8 mouse cellular contexts compared by ENCODE assay signal in the genomic region with DNA sequence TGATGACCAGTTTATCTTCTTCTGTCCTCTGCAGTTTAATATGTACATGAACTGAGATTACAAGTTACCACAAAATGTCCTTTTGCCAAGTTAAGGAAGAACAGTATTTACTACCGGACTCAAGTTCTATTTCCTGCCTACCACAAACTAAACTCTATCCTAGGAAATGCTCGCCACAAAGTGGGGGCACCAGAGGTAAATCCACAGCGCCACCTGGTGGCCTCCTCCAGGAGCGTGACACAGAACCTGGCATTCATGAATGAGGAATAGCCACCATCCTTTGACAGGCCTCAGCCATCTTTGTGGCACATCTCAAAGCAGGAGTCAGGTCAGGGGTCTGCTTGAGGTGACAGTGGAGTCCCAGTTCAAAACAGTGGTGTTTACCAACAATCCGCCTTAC. TPM values are rescaled to one million over a fixed set of nuclear protein-coding genes. Genes with fewer than 3 reads are reported as not detected.
DNase-seq lines count a peak whose midpoint lies in the region; ATAC-seq and TF ChIP-seq lines count a peak whose summit lies in the region.

No protein-coding gene starts in this region.

- H3K27me3 ChIP-seq in MEL (ENCODE audit: control insufficient read depth in 1 of 2, insufficient read depth in 2 of 2, low read length in 2 of 2), result no peaks in the 10 kb centered on the region
- no peaks in the 10 kb centered on the region for H3K27me3 ChIP-seq in heart, postnatal 0 days (ENCODE audit: control insufficient read depth, insufficient read depth, low read length)
- no peaks in the 10 kb centered on the region for H3K27me3 ChIP-seq in lung, postnatal 0 days (replicated peaks; ENCODE audit: insufficient read depth, low read length)

- peak; percentile 80 for DNase-seq in MEL (ENCODE audit: low read depth, low spot score)
- DNase-seq in brain, embryonic 18.5 days (ENCODE audit: low read depth, low spot score), result peak; percentile 22
- peak; percentile 18 for DNase-seq in fibroblast of lung, adult 2 months (ENCODE audit: low read depth)
- peak; percentile 82 for DNase-seq in heart, postnatal 0 days (ENCODE audit: low spot score)
- peak; percentile 33 to 75 for DNase-seq in layer of hippocampus, adult 18-20 months (ENCODE audit: low spot score in 2 of 2)
- DNase-seq in lung, postnatal 0 days (ENCODE audit: low spot score), result peak; percentile 76
- peak; percentile 93 for DNase-seq in retina, embryonic 14.5 days (ENCODE audit: low spot score)
- DNase-seq in thymus, postnatal 36 days, result peak; percentile 63 to 70

- H3K27ac ChIP-seq in MEL (ENCODE audit: control insufficient read depth, low read depth, low read length), result no peak overlapping the region
- no peak overlapping the region for H3K27ac ChIP-seq in heart, postnatal 0 days (ENCODE audit: low read depth)
- H3K27ac ChIP-seq in lung, postnatal 0 days (ENCODE audit: low read length), result no peak overlapping the region

- no peak for TF ChIP-seq EP300 in MEL (IDR thresholded peaks at IDR 0.05; ENCODE audit: low read depth in 1 of 2, low read length in 2 of 2)
- TF ChIP-seq EP300 in heart, postnatal 0 days (IDR thresholded peaks at IDR 0.05; ENCODE audit: low read depth), result no peak
- TF ChIP-seq EP300 in lung, postnatal 0 days (IDR thresholded peaks at IDR 0.05), result no peak

- no peaks in the 10 kb centered on the region for H3K9me3 ChIP-seq in MEL (replicated peaks; ENCODE audit: insufficient read depth, low read length)
- no peaks in the 10 kb centered on the region for H3K9me3 ChIP-seq in heart, postnatal 0 days (replicated peaks; ENCODE audit: control insufficient read depth, low read length)
- H3K9me3 ChIP-seq in lung, postnatal 0 days (ENCODE audit: low read length), result no peaks in the 10 kb centered on the region

- no peak overlapping the region for H3K9ac ChIP-seq in MEL (ENCODE audit: control insufficient read depth, low read depth, low read length, poor library complexity, severe bottlenecking)
- H3K9ac ChIP-seq in heart, postnatal 0 days (replicated peaks; ENCODE audit: low read depth, low read length), result no peak overlapping the region
- H3K9ac ChIP-seq in lung, postnatal 0 days (replicated peaks; ENCODE audit: low read depth), result no peak overlapping the region

- H3K4me3 ChIP-seq in MEL (ENCODE audit: control insufficient read depth in 1 of 2, insufficient read depth in 1 of 2, low read depth in 2 of 2, low read length in 2 of 2), result no peak overlapping the region
- H3K4me3 ChIP-seq in heart, postnatal 0 days (ENCODE audit: low read depth, low read length), result no peak overlapping the region
- H3K4me3 ChIP-seq in lung, postnatal 0 days (ENCODE audit: low read depth, low read length), result no peak overlapping the region

- TF ChIP-seq CTCF in MEL (IDR thresholded peaks at IDR 0.05 in 2 of 3, conservative IDR thresholded peaks at IDR 0.05 in 1 of 3; ENCODE audit: control insufficient read depth in 1 of 3, insufficient read depth in 1 of 3, low read depth in 2 of 3, low read length in 3 of 3, poor library complexity in 1 of 3, severe bottlenecking in 1 of 3), result peak; percentile 88 to 92 (median 89)
- TF ChIP-seq CTCF in heart, postnatal 0 days (IDR thresholded peaks at IDR 0.05; ENCODE audit: low read depth), result peak; percentile 93
- TF ChIP-seq CTCF in lung, postnatal 0 days (IDR thresholded peaks at IDR 0.05), result peak; percentile 95

- peak; percentile 77 for TF ChIP-seq RAD21 in MEL (IDR thresholded peaks at IDR 0.05; ENCODE audit: low read depth, low read length)

- 15% methylated on average over 5 of the region's 5 CpGs for WGBS in heart, postnatal 0 days
- 15% methylated on average over 5 of the region's 5 CpGs for WGBS in lung, postnatal 0 days

- no peak overlapping the region for H3K4me2 ChIP-seq in heart, postnatal 0 days (ENCODE audit: low read depth, low read length)
- no peak overlapping the region for H3K4me2 ChIP-seq in lung, postnatal 0 days (replicated peaks; ENCODE audit: low read depth, low read length)

- ATAC-seq in heart, postnatal 0 days (ENCODE audit: insufficient read depth, low read depth), result peak; percentile 60
- peak; percentile 38 for ATAC-seq in lung, postnatal 0 days

- no peak for TF ChIP-seq POLR2A in MEL (IDR thresholded peaks at IDR 0.05; ENCODE audit: control insufficient read depth in 1 of 2, insufficient read depth in 1 of 2, low read depth in 1 of 2, low read length in 2 of 2, poor library complexity in 1 of 2)

- peaks cover 0 to 3% of the 10 kb centered on the region in 2 experiments; a peak in 3 of 4 replicates for H3K36me3 ChIP-seq in MEL (ENCODE audit: control insufficient read depth in 1 of 2, insufficient read depth in 2 of 2, low read length in 2 of 2)
- H3K36me3 ChIP-seq in heart, postnatal 0 days (replicated peaks; ENCODE audit: control insufficient read depth, insufficient read depth, low read length), result peaks cover 25% of the 10 kb centered on the region
- H3K36me3 ChIP-seq in lung, postnatal 0 days (ENCODE audit: insufficient read depth, low read length), result peaks cover 10% of the 10 kb centered on the region

- no peaks in the 10 kb centered on the region for H3K79me2 ChIP-seq in MEL (ENCODE audit: control insufficient read depth, insufficient read depth, low read length, poor library complexity)

- peaks cover 0 to 2% of the 10 kb centered on the region in 2 experiments; a peak in 1 of 4 replicates for H3K4me1 ChIP-seq in MEL (ENCODE audit: control insufficient read depth in 1 of 2, insufficient read depth in 2 of 2, low read length in 2 of 2)
- 0 out of 2 replicates have a peak, but pooled peaks cover 3% of the 10 kb centered on the region for H3K4me1 ChIP-seq in heart, postnatal 0 days (ENCODE audit: control insufficient read depth, insufficient read depth)
- no peaks in the 10 kb centered on the region for H3K4me1 ChIP-seq in lung, postnatal 0 days (ENCODE audit: insufficient read depth, low read depth, low read length)

TF ChIP-seq in MEL, 35 proteins besides CTCF, POLR2A, EP300 and RAD21:
- peak; percentile 41; the same call in 1 of the 2 replicates for TF ChIP-seq SIN3A (IDR thresholded peaks at IDR 0.05; ENCODE audit: low read length)
- TF ChIP-seq SMC3 (IDR thresholded peaks at IDR 0.05; ENCODE audit: low read depth, low read length), result peak; percentile 82
- peak; percentile 63 for TF ChIP-seq ZC3H11A (IDR thresholded peaks at IDR 0.05; ENCODE audit: low read depth, low read length)
- no peak for TF ChIP-seq UBTF (IDR thresholded peaks at IDR 0.05; ENCODE audit: borderline replicate concordance, insufficient read depth, low read depth, low read length)
- TF ChIP-seq BHLHE40 (IDR thresholded peaks at IDR 0.05; ENCODE audit: borderline replicate concordance, low read depth, low read length), result no peak
- TF ChIP-seq ELF1 (IDR thresholded peaks at IDR 0.05; ENCODE audit: low read depth, low read length), result 0 out of 2 replicates have a peak, but pooled peaks have one; percentile 29
- peak; percentile 81 for TF ChIP-seq MAZ (IDR thresholded peaks at IDR 0.05; ENCODE audit: low read depth, low read length)

RNA-seq across cellular contexts. Expression of a gene that starts 31.9 kb away (rescaled TPM):
- total RNA-seq in MEL (2012; rRNA removed), result 222 and 230 TPM in 2 replicates
- polyA plus RNA-seq in MEL (2012; ENCODE audit: insufficient read depth in 1 of 2, insufficient read length in 2 of 2, low read depth in 1 of 2, low replicate concordance in 2 of 2, missing spikeins in 1 of 2), result 100 to 1,000 TPM; 200 to 445 TPM
- 91.4 and 112 TPM in 2 replicates for total RNA-seq in heart, postnatal 0 days (2014; rRNA removed; ENCODE audit: low replicate concordance)
- polyA plus RNA-seq in heart, postnatal 0 days (2015; fragmentation: Nextera tagmentation; extraction: Ambion mirVana), result 228 and 230 TPM in 2 replicates
- 100 to 1,000 TPM; 127 to 129 TPM for total RNA-seq in layer of hippocampus, adult 18-20 months (2021)
- polyA plus RNA-seq in lung, postnatal 0 days (2015; fragmentation: Nextera tagmentation; extraction: Ambion mirVana), result 201 and 214 TPM in 2 replicates

RNA-seq across cellular contexts. Expression of a gene that starts 32.0 kb away (rescaled TPM):
- 38.5 and 40.0 TPM in 2 replicates for total RNA-seq in MEL (2012; rRNA removed)
- 100 to 1,000 TPM in 1 of 2 experiments, 10 to 100 TPM in 1; 79.6 to 490 TPM for polyA plus RNA-seq in MEL (2012; ENCODE audit: insufficient read depth in 1 of 2, insufficient read length in 2 of 2, low read depth in 1 of 2, low replicate concordance in 2 of 2, missing spikeins in 1 of 2)
- total RNA-seq in heart, postnatal 0 days (2014; rRNA removed; ENCODE audit: low replicate concordance), result 22.5 and 26.7 TPM in 2 replicates
- 14.7 and 16.5 TPM in 2 replicates for polyA plus RNA-seq in heart, postnatal 0 days (2015; fragmentation: Nextera tagmentation; extraction: Ambion mirVana)
- 10 to 100 TPM; 26.6 to 33.7 TPM for total RNA-seq in layer of hippocampus, adult 18-20 months (2021)
- polyA plus RNA-seq in lung, postnatal 0 days (2015; fragmentation: Nextera tagmentation; extraction: Ambion mirVana), result 29.4 and 29.9 TPM in 2 replicates

RNA-seq across cellular contexts. Expression of a gene that starts 59.4 kb away (rescaled TPM):
- 106 and 109 TPM in 2 replicates for total RNA-seq in MEL (2012; rRNA removed)
- polyA plus RNA-seq in MEL (2012; ENCODE audit: insufficient read depth in 1 of 2, insufficient read length in 2 of 2, low read depth in 1 of 2, low replicate concordance in 2 of 2, missing spikeins in 1 of 2), result 100 to 1,000 TPM in 1 of 2 experiments, not detected in 1; 110 TPM
- total RNA-seq in heart, postnatal 0 days (2014; rRNA removed; ENCODE audit: low replicate concordance), result 42.7 and 72.9 TPM in 2 replicates
- polyA plus RNA-seq in heart, postnatal 0 days (2015; fragmentation: Nextera tagmentation; extraction: Ambion mirVana), result 28.5 and 29.6 TPM in 2 replicates
- total RNA-seq in layer of hippocampus, adult 18-20 months (2021), result 10 to 100 TPM; 18.5 to 19.5 TPM
- polyA plus RNA-seq in lung, postnatal 0 days (2015; fragmentation: Nextera tagmentation; extraction: Ambion mirVana), result 26.5 and 29.0 TPM in 2 replicates

Comparison
In these comparisons a context has a peak if more than half of its experiments do, and no peak if none do; other contexts are left out.
1. DNase-seq: peak in every context shown above with its lines; median percentile 93 in retina, embryonic 14.5 days; 82 in heart, postnatal 0 days; 80 in MEL; 76 in lung, postnatal 0 days; 66 in thymus, postnatal 36 days; 54 in layer of hippocampus, adult 18-20 months; 22 in brain, embryonic 18.5 days; 18 in fibroblast of lung, adult 2 months.